Mouse (Mus musculus): ENCODE results near the gene Npc2. TPM values are rescaled to one million over a fixed set of nuclear protein-coding genes. Genes with fewer than 3 reads are reported as not detected.

Gene Npc2
- 105 TPM for polyA plus RNA-seq (2021)

DNA sequence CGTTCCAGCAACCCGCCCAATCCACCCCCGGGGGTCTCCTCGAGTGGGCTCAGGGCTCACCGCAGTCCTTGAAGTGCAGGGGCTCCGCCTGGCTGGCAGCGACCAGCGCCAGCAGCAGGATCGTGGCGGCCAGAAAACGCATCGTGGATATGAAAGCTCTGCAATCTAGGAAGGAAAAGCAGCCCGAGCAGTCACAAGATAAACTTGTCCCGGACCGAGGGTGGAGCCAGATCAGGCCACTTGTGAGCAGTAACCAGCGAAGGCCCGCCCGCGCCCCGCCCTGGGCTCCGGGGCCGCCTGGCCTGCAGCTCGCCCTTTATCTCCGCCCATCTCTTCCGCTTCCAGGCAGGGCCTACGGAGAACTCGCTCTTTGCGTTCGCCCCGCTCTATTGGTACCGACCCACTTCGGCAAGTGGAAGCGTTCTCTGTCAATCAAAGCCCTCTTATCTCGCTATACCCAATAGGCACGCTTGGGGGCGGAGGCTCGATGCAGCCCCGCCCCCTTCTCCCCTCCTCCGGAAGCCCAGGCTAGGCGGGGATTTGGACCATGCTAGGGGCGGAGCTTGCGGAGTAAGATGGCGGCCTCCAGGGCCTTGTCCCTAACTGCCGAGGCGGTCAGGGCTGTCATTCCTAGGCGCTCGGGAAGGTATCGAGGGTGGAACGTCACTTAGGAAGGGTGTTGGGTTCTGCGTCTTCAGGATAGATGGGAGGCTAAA is at the start of gene Npc2, which contains the start of gene Isca2:
Gene Npc2, minus strand, starts transcription at position 427 of the 716 bp plus-strand sequence.
Gene Isca2, plus strand, starts transcription at position 526 of the 716 bp plus-strand sequence.
- peak; percentile 99 for ATAC-seq
- DNase-seq (ENCODE audit: low read depth, low spot score): peak; percentile 97
- POLR2A ChIA-PET: interaction anchor here (0.8 to 1.6 kb wide), 2 partner anchors 10 to 12 kb away, joined by 3 to 4 read pairs; no protein-coding TSS in a partner anchor
- no peaks in the 10 kb centered on the region for H3K27me3 ChIP-seq
- no peak for TF ChIP-seq CTCF (IDR thresholded peaks at IDR 0.05)
- CTCF ChIA-PET: interaction anchor here (1.0 kb wide), 1 partner anchor 119 kb away, joined by 3 read pairs; no protein-coding TSS in a partner anchor
- in situ Hi-C loops (cut with MboI; ENCODE audit: low pct_unique_long_range_greater_than_20kb): no loop called here

DNA sequence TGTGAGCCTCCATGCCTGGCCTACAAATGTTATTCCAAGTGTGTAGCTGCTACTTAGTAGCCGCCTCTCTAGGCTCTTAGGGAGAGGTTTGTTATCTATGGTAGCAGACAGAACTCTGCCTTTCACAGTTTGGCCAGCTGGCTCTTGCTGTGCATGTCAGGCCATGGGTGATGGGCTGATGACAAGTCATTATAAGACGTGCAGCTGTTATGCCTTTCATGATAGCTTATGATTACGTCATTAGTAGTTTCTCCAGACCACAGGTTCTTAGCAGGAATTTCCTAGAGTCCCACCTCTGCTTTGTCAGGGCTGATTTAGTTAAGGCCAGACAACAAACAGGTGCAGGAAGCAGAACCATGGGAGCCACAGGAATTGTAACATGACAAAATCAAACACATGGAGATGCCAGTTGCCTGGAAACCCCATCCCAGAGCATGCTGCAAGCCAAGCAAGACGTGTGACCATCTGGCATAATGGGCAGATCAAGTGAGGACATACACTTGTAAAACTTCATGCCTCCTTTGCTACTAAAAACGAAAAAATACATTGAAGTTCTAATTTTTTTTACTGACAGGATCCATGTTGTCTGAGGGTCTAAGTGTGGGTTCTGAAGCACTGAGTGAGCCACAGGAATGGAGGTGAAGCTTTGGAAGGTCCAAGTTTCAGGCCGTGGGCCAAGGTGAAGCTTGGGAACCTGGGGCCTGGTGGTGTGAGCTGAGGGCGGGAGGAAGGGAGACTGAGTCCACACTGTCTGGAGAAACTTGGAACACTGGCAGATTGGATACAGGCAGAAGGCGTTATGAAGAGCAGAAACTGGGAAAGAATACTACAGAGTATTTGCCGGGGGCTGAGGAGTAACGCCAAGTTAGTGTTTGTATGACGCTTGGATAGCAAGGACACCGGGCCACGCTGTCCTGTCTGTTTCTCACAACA is 46.5 kb upstream of the Npc2 start:
- DNase-seq (ENCODE audit: low read depth, low spot score) (no peak), ATAC-seq (no peak)
- ChIA-PET CTCF (interaction anchor here (2.2 kb wide), 1 partner anchor 11 kb away, joined by 5 read pairs; no protein-coding TSS in a partner anchor), POLR2A (no interaction called here)
- no peaks in the 10 kb centered on the region for H3K27me3 ChIP-seq
- no peak for TF ChIP-seq CTCF (IDR thresholded peaks at IDR 0.05)
- in situ Hi-C loops (cut with MboI; ENCODE audit: low pct_unique_long_range_greater_than_20kb): loop anchor here (5.0 kb wide), 1 partner anchor 53 kb away; no protein-coding TSS in a partner anchor

- H3K27me3 ChIP-seq: no peaks in the 10 kb centered on the region
- ChIA-PET CTCF (interaction anchor here (1.7 to 2.2 kb wide), 2 partner anchors 10 to 58 kb away, joined by 5 read pairs; partner anchors contain the start of gene Ltbp2), POLR2A (no interaction called here)
- DNase-seq (ENCODE audit: low read depth, low spot score) (no peak), ATAC-seq (no peak)
- no peak for TF ChIP-seq CTCF (IDR thresholded peaks at IDR 0.05)
- in situ Hi-C loops (cut with MboI; ENCODE audit: low pct_unique_long_range_greater_than_20kb): loop anchor here (5.0 kb wide), 1 partner anchor 54 kb away; no protein-coding TSS in a partner anchor
Observed at GRCm38 (mm10) chr12:84818496-84818895, 45.5 kb upstream of the Npc2 start.

DNA sequence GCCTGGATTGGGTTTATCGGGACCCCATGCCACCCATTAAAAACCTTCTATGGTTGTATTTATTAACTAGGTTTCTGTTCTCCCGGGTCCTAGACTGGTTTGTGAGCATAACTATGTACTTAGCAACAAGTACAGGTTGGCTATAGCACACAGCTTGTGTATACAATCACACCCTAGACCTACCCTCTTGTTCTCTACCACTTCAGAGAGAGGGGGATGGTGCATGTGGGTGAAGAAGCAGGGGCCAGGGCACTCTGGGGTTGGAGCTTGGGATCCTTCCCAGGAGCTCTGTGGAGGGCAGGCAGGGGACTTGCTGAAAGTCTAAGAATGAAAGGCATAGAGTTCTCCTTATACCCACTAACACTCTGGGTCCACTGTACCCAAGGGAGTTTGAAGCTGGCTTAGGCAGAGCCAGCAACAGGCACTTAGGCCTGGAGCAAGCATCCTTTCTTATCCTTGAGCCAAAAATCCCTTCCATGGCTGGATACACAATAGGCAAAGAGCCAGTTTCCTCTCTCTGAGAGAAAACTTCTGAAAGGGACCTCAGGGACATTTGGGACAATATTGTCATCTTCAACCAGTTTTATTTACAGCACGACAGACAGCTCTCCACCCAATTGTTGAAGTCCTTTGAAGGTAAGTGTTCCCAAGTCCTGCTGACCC is 41.8 kb upstream of the Npc2 start:
- in situ Hi-C loops (cut with MboI; ENCODE audit: low pct_unique_long_range_greater_than_20kb): loop anchor here (5.0 kb wide), 1 partner anchor 58 kb away; no protein-coding TSS in a partner anchor
- POLR2A ChIA-PET: interaction anchor here (1.1 kb wide), 1 partner anchor 62 kb away, joined by 3 read pairs; the partner anchor contains the start of gene Ltbp2
- DNase-seq (ENCODE audit: low read depth, low spot score) (no peak), ATAC-seq (no peak)
- H3K27me3 ChIP-seq: no peaks in the 10 kb centered on the region
- CTCF ChIA-PET: no interaction called here
- no peak for TF ChIP-seq CTCF (IDR thresholded peaks at IDR 0.05)

- in situ Hi-C loops (cut with MboI; ENCODE audit: low pct_unique_long_range_greater_than_20kb): no loop called here
- ChIA-PET POLR2A (no interaction called here), CTCF (interaction anchor here (0.8 to 0.9 kb wide), 2 partner anchors 8 to 47 kb away, joined by 3 read pairs; no protein-coding TSS in a partner anchor)
- TF ChIP-seq CTCF (IDR thresholded peaks at IDR 0.05): no peak
- DNase-seq (ENCODE audit: low read depth, low spot score) (no peak), ATAC-seq (no peak)
- H3K27me3 ChIP-seq: no peaks in the 10 kb centered on the region
Observed at GRCm38 (mm10) chr12:84813773-84814172, 40.8 kb upstream of the Npc2 start.

- H3K27me3 ChIP-seq: no peaks in the 10 kb centered on the region
- ATAC-seq: peak; percentile 57
- DNase-seq (ENCODE audit: low read depth, low spot score): no peak
- POLR2A ChIA-PET: no interaction called here
- CTCF ChIA-PET: interaction anchor here (1.1 to 1.5 kb wide), 2 partner anchors 65 to 70 kb away, joined by 3 to 4 read pairs; partner anchors contain the start of gene Ltbp2
- TF ChIP-seq CTCF (IDR thresholded peaks at IDR 0.05): no peak
- in situ Hi-C loops (cut with MboI; ENCODE audit: low pct_unique_long_range_greater_than_20kb): no loop called here
Observed at GRCm38 (mm10) chr12:84812004-84812403, 39.1 kb upstream of the Npc2 start.

DNA sequence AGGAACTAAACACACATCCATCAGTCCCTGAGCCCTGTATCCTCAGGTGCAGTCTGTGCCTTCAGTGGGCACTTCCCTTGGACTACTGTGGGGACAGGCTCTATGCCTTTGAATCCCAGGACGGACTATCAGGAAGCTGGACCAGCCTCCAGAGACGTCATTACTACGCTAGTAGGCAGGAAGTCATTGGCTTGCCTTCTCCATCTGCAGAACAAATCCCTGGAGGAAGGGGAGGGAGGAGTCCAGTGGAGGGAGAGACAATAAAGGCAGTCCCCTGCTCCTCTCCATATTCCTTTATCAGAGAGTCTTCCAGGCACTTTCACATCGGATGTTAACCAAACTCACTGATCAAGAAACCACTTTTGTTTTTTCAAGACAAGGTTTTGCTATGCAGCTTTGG is 38.6 kb upstream of the Npc2 start:
- ChIA-PET CTCF (interaction anchor here (1.1 kb wide), 1 partner anchor 65 kb away, joined by 4 read pairs; the partner anchor contains the start of gene Ltbp2), POLR2A (no interaction called here)
- no peak for DNase-seq (ENCODE audit: low read depth, low spot score)
- H3K27me3 ChIP-seq: no peaks in the 10 kb centered on the region
- no peak for ATAC-seq
- TF ChIP-seq CTCF (IDR thresholded peaks at IDR 0.05): no peak
- in situ Hi-C loops (cut with MboI; ENCODE audit: low pct_unique_long_range_greater_than_20kb): no loop called here

DNA sequence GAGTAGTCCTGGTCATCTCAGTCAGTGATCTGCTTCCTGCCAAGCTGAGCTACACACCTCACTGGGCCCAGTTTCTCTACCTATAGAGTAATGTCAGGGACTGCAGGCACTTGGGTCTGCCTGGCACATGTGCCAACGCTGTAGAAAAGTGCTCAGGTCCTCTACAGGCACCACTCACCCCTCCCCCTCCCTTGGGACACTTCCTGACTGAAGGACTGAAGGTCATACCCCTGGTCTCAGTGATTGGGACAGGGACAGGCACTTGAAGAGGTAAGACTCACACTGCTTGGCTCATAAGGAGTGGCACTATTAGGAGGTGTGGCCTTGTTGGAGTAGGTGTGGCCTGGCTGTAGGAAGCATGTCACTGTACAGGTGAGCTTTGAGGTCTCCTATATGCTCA is 37.9 kb upstream of the Npc2 start:
- ATAC-seq: no peak
- no peak for TF ChIP-seq CTCF (IDR thresholded peaks at IDR 0.05)
- ChIA-PET CTCF (no interaction called here), POLR2A (no interaction called here)
- in situ Hi-C loops (cut with MboI; ENCODE audit: low pct_unique_long_range_greater_than_20kb): no loop called here
- DNase-seq (ENCODE audit: low read depth, low spot score): no peak
- no peaks in the 10 kb centered on the region for H3K27me3 ChIP-seq

- no peaks in the 10 kb centered on the region for H3K27me3 ChIP-seq
- ChIA-PET POLR2A (no interaction called here), CTCF (interaction anchor here (1.4 kb wide), 1 partner anchor 10 kb away, joined by 5 read pairs; no protein-coding TSS in a partner anchor)
- in situ Hi-C loops (cut with MboI; ENCODE audit: low pct_unique_long_range_greater_than_20kb): no loop called here
- no peak for DNase-seq (ENCODE audit: low read depth, low spot score)
- ATAC-seq: no peak
- TF ChIP-seq CTCF (IDR thresholded peaks at IDR 0.05): no peak
Observed at GRCm38 (mm10) chr12:84809033-84809432, 36.1 kb upstream of the Npc2 start.

- ChIA-PET POLR2A (no interaction called here), CTCF (interaction anchor here (1.5 kb wide), 1 partner anchor 69 kb away, joined by 4 read pairs; the partner anchor contains the start of gene Ltbp2)
- no peak for TF ChIP-seq CTCF (IDR thresholded peaks at IDR 0.05)
Observed at GRCm38 (mm10) chr12:84807351-84807750, 34.4 kb upstream of the Npc2 start.

More at GRCm38 (mm10) chr12:84807351-84807750, 34.4 kb upstream of the Npc2 start:
- H3K27me3 ChIP-seq: no peaks in the 10 kb centered on the region
- DNase-seq (ENCODE audit: low read depth, low spot score) (no peak), ATAC-seq (no peak)
- in situ Hi-C loops (cut with MboI; ENCODE audit: low pct_unique_long_range_greater_than_20kb): no loop called here

Data from Patski (cell line).